Mouse (Mus musculus) forelimb bud, embryonic 11.5 days (tissue): ENCODE measurements around the gene Kcnj5.
A peak's percentile ranks its signal among the peaks of the same experiment; 100 is the strongest.

Source experiments
- DNase-seq: peaks from one replicate; pipeline ENCODE4 v3.0.0-alpha.2; 2012; ENCODE audit warnings: low read depth, low spot score

Kcnj5 gene

GRCm38 (mm10) chr9:32344051-32344450, at the start of gene Kcnj5:
Kcnj5 (minus strand) TSS chr9:32344350.
- DNase-seq, result no peak

DNA sequence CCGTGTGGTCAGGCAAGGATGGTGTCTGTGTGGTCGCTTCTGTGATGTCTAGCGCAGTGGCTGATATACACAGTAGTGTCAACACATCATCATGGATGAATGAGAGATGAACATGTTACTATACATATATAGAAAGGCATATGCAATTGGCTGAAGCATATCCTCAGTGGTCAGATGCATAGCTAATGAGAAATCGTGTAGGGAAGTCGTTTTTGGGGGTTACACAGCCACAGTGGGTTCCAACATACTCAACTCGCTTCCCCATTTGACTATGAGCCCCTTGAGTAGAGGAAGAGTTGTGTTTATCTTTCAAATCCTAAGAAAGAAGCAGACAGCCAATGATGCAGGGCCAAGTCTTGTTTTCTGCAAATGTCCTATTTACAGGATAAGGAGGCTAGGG, 48.6 kb upstream of the Kcnj5 start:
- DNase-seq, result no peak

- DNase-seq, result no peak
These were observed 47.6 kb upstream of the Kcnj5 start for GRCm38 (mm10) chr9:32391701-32392100.

DNA sequence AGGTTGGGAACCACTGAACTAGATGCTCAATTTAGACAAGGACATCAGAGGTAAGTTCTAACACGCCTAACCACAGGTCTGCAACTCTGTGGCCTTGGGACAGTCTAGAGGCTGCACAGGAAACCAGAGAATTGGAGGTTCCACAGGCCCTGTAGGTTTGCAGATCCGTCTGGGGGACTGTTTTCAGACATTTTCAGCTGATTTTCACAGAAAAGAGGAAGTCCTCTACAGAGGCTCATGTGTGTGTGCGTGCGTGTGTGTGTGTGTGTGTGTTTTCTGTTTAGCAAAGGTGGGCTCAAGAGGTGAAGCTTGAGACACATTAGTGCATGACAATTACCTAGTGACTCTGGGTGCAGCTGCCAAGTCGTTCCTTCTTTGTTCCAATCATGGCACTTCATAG, 46.9 kb upstream of the Kcnj5 start:
- no peak for DNase-seq

- DNase-seq, result no peak
These were observed 44.0 kb upstream of the Kcnj5 start for GRCm38 (mm10) chr9:32388120-32388519.

GRCm38 (mm10) chr9:32384906-32385305, 40.8 kb upstream of the Kcnj5 start:
- no peak for DNase-seq

- no peak for DNase-seq
These were observed 32.9 kb upstream of the Kcnj5 start for GRCm38 (mm10) chr9:32376863-32377590.

GRCm38 (mm10) chr9:32376031-32376430, 31.9 kb upstream of the Kcnj5 start:
- no peak for DNase-seq

GRCm38 (mm10) chr9:32373656-32374055, 29.5 kb upstream of the Kcnj5 start:
- no peak for DNase-seq

DNA sequence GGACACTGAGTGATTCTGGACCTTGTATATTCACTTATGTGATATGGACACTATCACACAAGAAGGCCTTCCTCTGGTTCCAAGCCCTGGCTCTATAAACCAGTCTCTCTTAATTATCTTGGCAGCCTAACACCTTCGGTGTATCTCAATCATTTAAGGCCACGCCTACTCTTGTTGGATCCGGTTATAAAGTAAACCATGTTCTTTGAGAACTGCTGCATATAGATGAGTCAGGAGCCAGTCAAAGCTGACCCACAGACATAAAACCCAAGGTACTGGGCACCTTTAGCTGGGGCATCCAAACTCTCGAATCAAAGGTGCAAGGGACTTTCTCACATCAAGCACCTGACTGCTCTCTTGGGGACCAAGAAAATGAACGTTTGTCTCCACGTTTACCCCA, 28.1 kb upstream of the Kcnj5 start, which contains the start of gene Kcnj1:
Gene Kcnj1, plus strand, starts transcription at position 292 of the 400 bp plus-strand sequence.
- no peak for DNase-seq

GRCm38 (mm10) chr9:32369388-32369787, 25.2 kb upstream of the Kcnj5 start:
- no peak for DNase-seq

DNA sequence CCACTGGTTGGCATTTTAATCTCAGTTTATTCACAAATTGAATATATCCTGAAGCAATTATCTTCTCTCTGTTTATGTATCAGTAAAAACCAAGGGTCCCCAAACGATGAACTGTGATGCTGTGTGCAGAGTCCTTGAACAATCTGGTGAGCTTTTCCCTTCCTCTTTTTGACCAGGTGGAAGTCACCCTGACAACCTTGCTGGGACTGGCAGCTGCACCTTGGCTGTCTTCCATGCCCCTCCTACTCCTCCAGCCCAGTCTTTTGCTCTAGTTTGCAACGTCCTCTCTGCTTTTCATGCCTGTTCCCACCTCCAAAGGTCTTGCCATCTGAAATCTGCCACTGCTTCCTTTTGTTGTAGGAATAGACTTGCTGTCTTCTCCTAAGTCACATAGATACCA, 24.7 kb upstream of the Kcnj5 start:
- DNase-seq, result no peak

DNA sequence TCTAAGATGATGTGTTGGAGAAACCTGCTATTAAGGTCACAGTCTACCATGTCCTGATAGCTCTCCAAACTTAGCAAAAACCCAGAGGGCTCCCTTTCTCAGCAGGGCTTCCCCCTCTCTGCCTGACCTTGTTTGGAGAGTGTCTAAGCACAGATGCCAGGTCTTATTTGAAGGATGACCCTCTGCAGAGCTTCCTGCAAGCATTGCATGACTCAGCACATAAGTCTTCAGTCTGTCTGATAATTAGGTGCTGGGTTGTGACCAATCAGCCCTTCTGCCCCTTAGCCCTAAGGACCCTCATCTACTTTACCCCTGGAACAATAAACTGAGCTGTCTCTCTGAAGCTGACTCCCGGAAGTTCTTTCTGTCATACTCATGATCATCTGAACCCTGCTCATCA, 16.6 kb upstream of the Kcnj5 start:
- DNase-seq, result no peak

- peak; percentile 70 for DNase-seq
These were observed 6.2 kb upstream of the Kcnj5 start for GRCm38 (mm10) chr9:32350332-32350731.

GRCm38 (mm10) chr9:32349344-32349743, 5.2 kb upstream of the Kcnj5 start:
- no peak for DNase-seq

DNA sequence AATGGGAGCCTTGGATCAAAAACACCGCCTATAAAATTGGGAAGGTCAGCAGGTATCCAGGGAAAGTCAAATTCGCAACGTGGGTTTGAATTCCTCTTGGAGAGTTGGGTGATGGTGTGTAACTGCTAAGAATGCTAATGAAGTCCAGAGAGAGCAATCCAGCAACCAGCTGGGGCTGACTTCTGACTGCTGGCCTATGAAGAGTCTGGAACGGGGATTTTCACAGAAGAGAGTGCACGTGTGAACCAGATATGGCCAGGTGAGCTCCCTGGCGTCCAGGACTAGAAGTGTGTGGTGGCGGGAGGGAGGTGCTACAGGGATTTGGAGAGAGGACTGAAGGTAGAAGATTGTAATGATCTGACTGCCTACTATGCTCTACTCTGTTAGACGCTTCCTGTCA, 3.9 kb upstream of the Kcnj5 start:
- DNase-seq, result no peak

DNA sequence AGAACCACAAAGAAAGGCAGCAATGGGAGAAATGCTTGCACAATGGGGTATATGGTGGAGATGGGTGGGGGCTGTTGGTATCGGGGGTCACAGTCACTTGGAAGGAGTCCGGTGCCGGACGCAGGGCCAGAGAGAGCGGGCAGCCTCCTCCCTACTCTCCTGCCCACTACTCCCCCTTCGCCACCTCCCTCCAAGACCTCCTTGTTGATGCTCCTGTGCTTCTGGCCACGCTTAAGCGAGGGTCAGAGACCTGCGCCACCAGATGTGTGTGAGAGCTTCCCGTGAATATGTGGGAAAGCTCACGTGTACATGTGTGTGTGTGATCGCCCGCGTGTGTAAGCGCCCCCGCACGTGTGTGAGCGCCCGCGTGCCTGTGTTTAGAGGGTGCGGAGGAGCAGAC, 339 bp upstream of the Kcnj5 start:
- no peak for DNase-seq

GRCm38 (mm10) chr9:32342929-32343328, 1.2 kb downstream of the Kcnj5 start:
- no peak for DNase-seq

DNA sequence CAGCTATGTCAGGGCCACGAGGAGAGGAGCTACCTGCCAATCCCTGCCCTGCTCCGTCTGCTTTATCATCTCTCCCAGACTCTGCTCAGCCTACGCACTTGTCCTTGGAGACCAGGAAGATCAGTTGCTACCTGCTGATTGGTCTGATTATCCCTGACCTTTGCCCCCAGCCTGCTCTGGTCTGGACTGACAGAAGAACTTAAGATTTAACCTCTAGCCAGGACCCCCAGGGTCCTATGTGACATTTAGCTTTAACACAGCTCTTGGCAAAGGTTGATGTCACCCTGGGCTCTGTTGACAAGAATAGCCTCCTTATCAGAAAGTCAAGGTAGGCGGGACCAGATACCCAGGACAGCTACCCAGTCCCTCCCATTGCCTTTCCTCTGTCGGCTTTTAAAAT, 3.3 kb downstream of the Kcnj5 start:
- no peak for DNase-seq

DNA sequence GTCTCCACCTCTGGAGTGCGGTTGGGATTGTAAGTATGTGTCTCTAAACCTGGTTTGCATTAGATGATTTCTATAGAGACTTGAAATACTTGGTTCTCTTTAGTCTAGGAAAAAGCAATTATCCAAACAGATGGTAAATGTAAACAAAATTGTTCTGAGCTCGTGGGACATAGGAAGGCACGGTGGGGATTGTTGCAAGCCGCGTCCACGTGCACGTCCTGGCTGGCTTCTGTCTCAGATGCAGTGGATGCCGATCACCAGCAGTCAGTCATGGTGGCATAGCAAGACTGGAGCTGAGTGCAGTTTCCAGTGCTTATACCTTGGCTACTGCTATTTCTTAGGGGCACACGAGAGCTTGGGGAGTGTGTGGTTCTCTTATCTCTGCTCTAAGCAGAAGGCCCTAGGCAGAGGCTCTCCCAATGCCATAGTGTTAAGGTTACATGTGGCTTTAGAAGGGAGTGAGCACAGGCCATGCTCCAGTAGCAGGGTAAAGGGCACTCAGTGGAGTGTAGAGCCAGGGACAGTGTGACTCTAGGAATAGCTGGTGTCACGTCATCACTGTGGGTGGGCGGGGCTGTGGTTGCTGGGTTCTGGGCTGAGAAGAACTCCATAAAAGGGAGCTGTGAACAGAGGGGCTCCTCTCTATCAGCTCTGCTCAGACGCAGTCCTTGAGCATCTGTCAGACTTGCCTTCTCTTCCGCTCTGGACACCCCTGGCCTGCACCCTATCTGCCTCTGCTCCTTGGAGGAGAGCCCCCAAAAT, 8.6 kb downstream of the Kcnj5 start:
- no peak for DNase-seq

DNA sequence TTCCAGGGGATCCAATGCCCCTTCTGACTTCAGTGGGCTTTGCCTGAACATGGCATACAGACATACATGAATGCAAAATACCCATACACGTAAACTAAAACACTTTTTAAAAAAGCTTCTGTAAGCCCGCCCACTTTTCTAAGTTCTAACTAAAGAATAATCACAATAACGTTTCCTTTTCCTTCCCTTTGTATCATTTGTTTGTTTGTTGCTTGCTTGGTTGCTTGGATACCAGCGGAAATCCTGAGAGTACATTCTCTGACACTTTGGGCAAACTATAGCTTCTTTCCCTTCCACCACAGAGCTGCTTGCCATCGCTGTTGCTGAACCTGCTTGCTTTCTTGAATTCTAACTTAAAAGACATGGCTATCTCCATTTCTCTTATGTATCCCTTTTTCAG, 13.0 kb downstream of the Kcnj5 start:
- no peak for DNase-seq

- DNase-seq, result no peak
These were observed 15.4 kb downstream of the Kcnj5 start for GRCm38 (mm10) chr9:32328777-32329176.

GRCm38 (mm10) chr9:32323610-32324009, 20.5 kb downstream of the Kcnj5 start:
- DNase-seq, result no peak
